8 mouse cellular contexts compared by ENCODE assay signal in genomic region chr8:126971314-126971664, GRCm38 (mm10). TPM values are rescaled to one million over a fixed set of nuclear protein-coding genes. Genes with fewer than 3 reads are reported as not detected.
A peak's percentile ranks its signal among the peaks of the same experiment; 100 is the strongest.
DNase-seq lines count a peak whose midpoint lies in the region; ATAC-seq and TF ChIP-seq lines count a peak whose summit lies in the region.

No protein-coding gene starts in this region.

- peak overlapping the region; percentile 92 for H3K4me3 ChIP-seq in testis, adult 2 months (ENCODE audit: control insufficient read depth, low read depth, low read length)
- peak overlapping the region; percentile 99 for H3K4me3 ChIP-seq in limb, embryonic 15.5 days

- no peak for TF ChIP-seq POLR2A in testis, adult 2 months (IDR thresholded peaks at IDR 0.05; ENCODE audit: control insufficient read depth, low read depth, low read length)

- no peaks in the 10 kb centered on the region; the same call in none of the 2 replicates for H3K4me1 ChIP-seq in testis, adult 2 months (ENCODE audit: control insufficient read depth, insufficient read depth, low read length)
- peaks cover 13% of the 10 kb centered on the region for H3K4me1 ChIP-seq in limb, embryonic 15.5 days

- DNase-seq in frontal cortex, postnatal 36 days (ENCODE audit: low spot score in 2 of 2): no peak
- no peak for DNase-seq in testis, postnatal 10 days (ENCODE audit: low spot score)
- no peak for DNase-seq in ovary, adult 18-20 months (ENCODE audit: low spot score)
- DNase-seq in adrenal gland, adult (ENCODE audit: inconsistent age in 2 of 2, low spot score in 1 of 2): no peak

- H3K4me2 ChIP-seq in limb, embryonic 15.5 days: peak overlapping the region; percentile 89

- H3K9me3 ChIP-seq in limb, embryonic 15.5 days: no peaks in the 10 kb centered on the region

- H3K27me3 ChIP-seq in testis, adult 2 months (ENCODE audit: control insufficient read depth, insufficient read depth, low read length): no peaks in the 10 kb centered on the region
- peaks cover 1% of the 10 kb centered on the region; the same call in 1 of the 2 replicates for H3K27me3 ChIP-seq in limb, embryonic 15.5 days

- H3K9ac ChIP-seq in limb, embryonic 15.5 days: peak overlapping the region; percentile 61

- no peak for TF ChIP-seq CTCF in testis, adult 2 months (IDR thresholded peaks at IDR 0.05; ENCODE audit: control insufficient read depth, insufficient read depth, insufficient replicate concordance, low read depth, low read length)

- no peaks in the 10 kb centered on the region for H3K36me3 ChIP-seq in testis, adult 2 months (ENCODE audit: control insufficient read depth, insufficient read depth, low read length)
- H3K36me3 ChIP-seq in limb, embryonic 15.5 days: peaks cover 28% of the 10 kb centered on the region

- H3K27ac ChIP-seq in testis, adult 2 months (ENCODE audit: control insufficient read depth, insufficient read depth, low read depth, low read length): peak overlapping the region; percentile 84
- peak overlapping the region; percentile 89 for H3K27ac ChIP-seq in limb, embryonic 15.5 days

- WGBS in limb, embryonic 15.5 days: 6% methylated on average over 13 of the region's 13 CpGs

- ATAC-seq in frontal cortex, adult (ENCODE audit: low TSS enrichment): peak; percentile 53
- peak; percentile 26; the same call in 1 of the 2 replicates for ATAC-seq in limb, embryonic 15.5 days (ENCODE audit: insufficient number of reproducible peaks, low FRiP score, low TSS enrichment, low read depth)
- ATAC-seq in megakaryocyte progenitor cell, adult 5-6 weeks (replicated peaks; ENCODE audit: poor library complexity): no peak

RNA-seq across cellular contexts. Expression of gene Rbm34, which starts 0.4 kb away (rescaled TPM):
- polyA plus RNA-seq in testis, adult 2 months (2012; rRNA removed): 2.4 and 2.6 TPM in 2 replicates
- 22.2 and 22.3 TPM in 2 replicates for polyA plus RNA-seq in limb, embryonic 15.5 days (2015; fragmentation: Nextera tagmentation; extraction: Ambion mirVana)
- total RNA-seq in megakaryocyte progenitor cell, adult 5-6 weeks (2015): 35.8 and 40.0 TPM in 2 replicates
- total RNA-seq in megakaryocyte progenitor cell, adult 5-6 weeks (2017): 51.6 and 52.3 TPM in 2 replicates

RNA-seq across cellular contexts. Expression of gene Tomm20, which starts 25.6 kb away (rescaled TPM):
- polyA plus RNA-seq in testis, adult 2 months (2012; rRNA removed): 131 and 231 TPM in 2 replicates
- polyA plus RNA-seq in limb, embryonic 15.5 days (2015; fragmentation: Nextera tagmentation; extraction: Ambion mirVana): 184 and 185 TPM in 2 replicates
- total RNA-seq in megakaryocyte progenitor cell, adult 5-6 weeks (2015): 118 and 141 TPM in 2 replicates
- total RNA-seq in megakaryocyte progenitor cell, adult 5-6 weeks (2017): 182 and 238 TPM in 2 replicates
